In the genomic region with DNA sequence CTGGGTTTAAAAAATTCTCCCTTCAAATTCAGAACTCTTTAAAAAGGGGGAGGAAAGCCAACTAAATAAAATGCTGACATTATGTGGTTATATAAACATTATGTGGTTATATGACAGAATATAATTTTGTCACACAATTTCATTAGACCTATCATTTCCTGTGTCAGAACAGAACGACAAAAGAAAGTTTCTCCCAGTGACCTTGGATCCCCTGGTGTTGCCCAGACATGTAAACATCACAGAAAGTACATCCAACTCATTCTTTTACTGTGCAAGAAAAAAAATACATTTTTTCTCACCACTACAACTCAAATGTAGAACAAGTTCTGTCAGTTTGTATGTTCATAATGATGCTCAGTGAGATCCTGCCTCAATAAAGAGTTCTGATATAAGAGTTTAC, we compare ENCODE assay signal across 28 mouse cellular contexts.
"Had no signal": no experiment of that assay in that cellular context is flagged by ENCODE, and none has a peak within 500 bp of the region (broad histone marks: within the 10 kb centered on the region; RNA-seq: fewer than 3 reads in every experiment).

No protein-coding gene starts in this region.

- H3K4me2 ChIP-seq: embryonic facial prominence, embryonic 12.5 days; embryonic facial prominence, embryonic 13.5 days; embryonic facial prominence, embryonic 15.5 days; forebrain, embryonic 12.5 days; forebrain, embryonic 13.5 days; forebrain, embryonic 15.5 days had no signal

- H3K9ac ChIP-seq: embryonic facial prominence, embryonic 12.5 days; embryonic facial prominence, embryonic 13.5 days; embryonic facial prominence, embryonic 15.5 days; forebrain, embryonic 12.5 days; forebrain, embryonic 13.5 days; forebrain, embryonic 15.5 days; forebrain, postnatal 0 days had no signal

- H3K4me1 ChIP-seq: embryonic facial prominence, embryonic 10.5 days; embryonic facial prominence, embryonic 12.5 days; embryonic facial prominence, embryonic 13.5 days; embryonic facial prominence, embryonic 15.5 days; forebrain, embryonic 10.5 days; forebrain, embryonic 12.5 days; forebrain, embryonic 13.5 days; forebrain, embryonic 15.5 days had no signal

- ATAC-seq: forebrain, embryonic 13.5 days; forebrain, embryonic 14.5 days; forebrain, embryonic 15.5 days; forebrain, embryonic 16.5 days; forebrain, postnatal 0 days had no signal

- H3K27me3 ChIP-seq: embryonic facial prominence, embryonic 12.5 days; embryonic facial prominence, embryonic 13.5 days; embryonic facial prominence, embryonic 15.5 days; forebrain, embryonic 12.5 days; forebrain, embryonic 13.5 days; forebrain, embryonic 15.5 days had no signal

- DNase-seq: cerebellum, adult 8-10 months; cerebellum, adult 9-10 months; cerebellum, adult 9-11 months; cerebellum, postnatal 10 days; cerebellum, postnatal 14 days; cerebellum, postnatal 25 days; cerebellum, postnatal 36 days; embryo, embryonic 11 days; forebrain, postnatal 0 days; gastrocnemius, adult 2 months; gastrocnemius, postnatal 10 days; gastrocnemius, postnatal 14 days; gastrocnemius, postnatal 25 days; gastrocnemius, postnatal 36 days; heart, adult 11 months; heart, adult 18-20 months; heart, adult 2 months had no signal

- H3K9me3 ChIP-seq: embryonic facial prominence, embryonic 10.5 days; embryonic facial prominence, embryonic 12.5 days; embryonic facial prominence, embryonic 13.5 days; embryonic facial prominence, embryonic 15.5 days; forebrain, embryonic 10.5 days; forebrain, embryonic 12.5 days; forebrain, embryonic 13.5 days; forebrain, embryonic 15.5 days had no signal

- H3K36me3 ChIP-seq: embryonic facial prominence, embryonic 10.5 days; embryonic facial prominence, embryonic 12.5 days; embryonic facial prominence, embryonic 13.5 days; embryonic facial prominence, embryonic 15.5 days; forebrain, embryonic 10.5 days; forebrain, embryonic 12.5 days; forebrain, embryonic 15.5 days had no signal

- H3K4me3 ChIP-seq: embryonic facial prominence, embryonic 10.5 days; embryonic facial prominence, embryonic 12.5 days; embryonic facial prominence, embryonic 13.5 days; embryonic facial prominence, embryonic 15.5 days; erythroblast, embryonic 14.5 days; forebrain, embryonic 10.5 days; forebrain, embryonic 12.5 days; forebrain, embryonic 13.5 days; forebrain, embryonic 15.5 days; gastrocnemius, adult 2 months; heart, adult 2 months had no signal

- H3K27ac ChIP-seq: embryonic facial prominence, embryonic 10.5 days; embryonic facial prominence, embryonic 12.5 days; embryonic facial prominence, embryonic 13.5 days; embryonic facial prominence, embryonic 15.5 days; forebrain, embryonic 10.5 days; forebrain, embryonic 12.5 days; forebrain, embryonic 13.5 days; forebrain, embryonic 15.5 days; gastrocnemius, adult 2 months; heart, adult 2 months had no signal
